Mouse (Mus musculus) E14TG2a.4 (cell line): ENCODE results near the gene Ogdh.

Experiments
- CTCF ChIP-seq: conservative IDR thresholded peaks from 2 replicates; pipeline ENCODE4 v1.5.1; 2014; ENCODE audit warnings: low read length
- NANOG ChIP-seq: IDR thresholded peaks from 2 replicates; pipeline ENCODE4 v1.6.1; 2014; ENCODE audit warnings: borderline replicate concordance, low read length, mixed read lengths
- POU5F1 ChIP-seq: IDR thresholded peaks from 2 replicates; pipeline ENCODE4 v1.6.1; 2014; ENCODE audit warnings: low read length, borderline replicate concordance

DNA sequence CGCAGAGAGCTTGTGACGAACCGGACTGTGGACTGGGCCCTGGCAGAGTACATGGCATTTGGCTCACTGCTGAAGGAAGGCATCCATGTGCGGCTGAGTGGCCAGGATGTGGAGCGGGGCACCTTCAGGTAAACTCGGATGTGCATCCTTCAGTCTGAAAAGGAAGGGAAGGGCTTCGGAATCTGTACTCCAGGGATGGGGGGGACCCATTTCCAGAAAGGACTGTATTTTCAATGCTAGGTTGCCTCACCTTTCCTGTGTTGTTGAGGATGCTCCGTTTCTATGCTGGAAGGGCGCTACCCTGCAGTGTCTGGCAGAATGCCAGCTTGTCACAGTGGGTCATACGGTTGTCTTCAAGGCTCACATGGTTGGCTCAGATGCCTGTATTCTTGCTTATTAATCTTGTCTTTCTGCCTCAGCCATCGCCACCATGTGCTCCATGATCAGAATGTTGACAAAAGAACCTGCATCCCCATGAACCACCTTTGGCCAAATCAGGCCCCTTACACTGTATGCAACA lies 57.3 kb downstream of the Ogdh start:
- TF ChIP-seq CTCF (no peak), POU5F1 (no peak), NANOG (no peak)
